Mouse (Mus musculus) intestine, embryonic 14.5 days (tissue): ENCODE measurements at regions not wholly inside any gene's neighbourhood (a gene's known extent, or its start where the extent isn't known, plus 50 kb on each side); places are given as distances from the start of the nearest gene placed in this dataset.

ENCODE experiments used
- ATAC-seq: fragments of 200-750 bp; cut with Nextera tagmentation; replicated peaks from 2 replicates; pipeline ENCODE4 v1.8.0; 2017; ENCODE audit warnings: low read depth, moderate number of reproducible peaks, moderate TSS enrichment, moderate library complexity; ENCODE audit not compliant: low FRiP score, low TSS enrichment
- DNase-seq: peaks from one replicate; pipeline ENCODE4 v3.0.0-alpha.2; 2018; ENCODE audit warnings: low spot score
- H3K27ac ChIP-seq: fragments of 300-500 bp; sonication (generic); 2 replicates; pipeline ENCODE4 v1.5.1; 2014; ENCODE audit warnings: low read depth, mild to moderate bottlenecking, control low read depth
- H3K27me3 ChIP-seq: fragments of 300-500 bp; sonication (generic); replicated peaks from 2 replicates; pipeline ENCODE4 v1.6.1; 2014; ENCODE audit warnings: low read length, control low read depth; ENCODE audit not compliant: control insufficient read depth, insufficient read depth
- H3K36me3 ChIP-seq: fragments of 300-500 bp; sonication (generic); 2 replicates; pipeline ENCODE4 v1.6.1; 2014; ENCODE audit warnings: low read length, control low read depth; ENCODE audit not compliant: control insufficient read depth, insufficient read depth
- H3K4me1 ChIP-seq: fragments of 300-500 bp; sonication (generic); replicated peaks from 2 replicates; pipeline ENCODE4 v1.6.1; 2014; ENCODE audit warnings: low read length, control low read depth, mixed read lengths; ENCODE audit not compliant: control insufficient read depth, insufficient read depth
- H3K4me2 ChIP-seq: fragments of 300-500 bp; sonication (generic); 2 replicates; pipeline ENCODE4 v1.6.1; 2014; ENCODE audit warnings: low read length
- H3K4me3 ChIP-seq: fragments of 300-500 bp; sonication (generic); 2 replicates; pipeline ENCODE4 v1.5.1; 2014; ENCODE audit warnings: low read depth, low read length, control low read depth, mixed read lengths
- H3K9ac ChIP-seq: fragments of 300-500 bp; sonication (generic); 2 replicates; pipeline ENCODE4 v1.6.1; 2014; ENCODE audit warnings: mild to moderate bottlenecking, low read length
- H3K9me3 ChIP-seq: fragments of 300-500 bp; sonication (generic); 2 replicates; pipeline ENCODE4 v1.6.1; 2016; ENCODE audit warnings: low read length, control low read depth; ENCODE audit not compliant: control insufficient read depth
- WGBS: fragments of 180-500 bp; shearing (Covaris S2); extraction: QIAGEN DNeasy Blood & Tissue Kit; methylation state at CpG from one replicate; pipeline ENCODE4 v1.1.7; 2014; 5-methylcytosine and 5-hydroxymethylcytosine counted together

DNA sequence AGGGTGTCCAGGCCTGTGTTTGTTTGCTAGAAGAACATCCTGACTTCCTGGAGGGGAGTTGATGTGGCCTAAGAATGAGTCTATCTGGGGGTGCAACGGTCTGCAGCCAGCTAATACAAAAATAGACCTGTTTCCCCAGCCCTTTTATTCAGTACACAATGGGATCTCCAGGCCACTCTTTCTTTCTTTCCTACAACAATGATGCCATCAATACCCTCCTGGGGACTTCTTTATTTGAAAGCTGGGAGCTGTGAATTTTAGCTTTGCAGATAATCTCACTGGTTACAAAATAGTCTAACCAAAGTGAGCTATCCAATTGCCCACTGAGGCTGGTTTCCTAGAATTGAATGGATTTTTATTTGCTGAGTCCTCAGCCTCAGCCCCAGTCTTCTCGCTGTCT lies 207.4 kb downstream of the Cbln1 start:
- no peak overlapping the region for H3K4me2 ChIP-seq
- H3K4me1 ChIP-seq, result no peaks in the 10 kb centered on the region
- H3K27ac ChIP-seq, result no peak overlapping the region
- 71% methylated on average over 2 of the region's 2 CpGs for WGBS
- no peak overlapping the region for H3K4me3 ChIP-seq
- no peaks in the 10 kb centered on the region for H3K9me3 ChIP-seq
- no peak for DNase-seq
- H3K27me3 ChIP-seq, result no peaks in the 10 kb centered on the region
- no peak for ATAC-seq
- H3K9ac ChIP-seq, result no peak overlapping the region
- H3K36me3 ChIP-seq, result no peaks in the 10 kb centered on the region

DNA sequence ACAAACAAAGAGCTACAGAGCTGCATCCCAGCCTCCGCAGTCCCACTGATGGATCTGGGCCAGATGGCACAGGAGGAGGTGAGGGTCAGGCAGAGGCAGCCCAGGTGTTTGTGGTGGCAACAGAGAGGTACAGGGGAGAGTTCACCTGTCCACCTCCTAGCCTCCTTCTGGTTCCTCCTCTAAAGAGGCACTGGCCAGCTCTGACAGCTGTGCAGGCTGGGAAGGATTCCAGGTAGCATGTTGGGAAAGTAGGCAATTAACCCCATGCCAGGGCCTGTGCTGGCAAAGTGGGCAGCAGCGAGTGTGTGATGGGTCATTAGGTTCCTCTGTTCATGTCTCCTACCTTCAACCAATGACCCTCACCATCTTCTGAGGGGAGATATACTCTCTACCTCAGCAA lies 212.1 kb downstream of the Cbln1 start:
- ATAC-seq, result no peak
- Histone ChIP-seq H3K27me3 (no peaks in the 10 kb centered on the region), H3K9me3 (no peaks in the 10 kb centered on the region), H3K4me2 (no peak overlapping the region), H3K4me1 (no peaks in the 10 kb centered on the region), H3K4me3 (no peak overlapping the region), H3K36me3 (no peaks in the 10 kb centered on the region), H3K27ac (no peak overlapping the region), H3K9ac (no peak overlapping the region)
- WGBS, result 93% methylated on average over 2 of the region's 2 CpGs
- no peak for DNase-seq

DNA sequence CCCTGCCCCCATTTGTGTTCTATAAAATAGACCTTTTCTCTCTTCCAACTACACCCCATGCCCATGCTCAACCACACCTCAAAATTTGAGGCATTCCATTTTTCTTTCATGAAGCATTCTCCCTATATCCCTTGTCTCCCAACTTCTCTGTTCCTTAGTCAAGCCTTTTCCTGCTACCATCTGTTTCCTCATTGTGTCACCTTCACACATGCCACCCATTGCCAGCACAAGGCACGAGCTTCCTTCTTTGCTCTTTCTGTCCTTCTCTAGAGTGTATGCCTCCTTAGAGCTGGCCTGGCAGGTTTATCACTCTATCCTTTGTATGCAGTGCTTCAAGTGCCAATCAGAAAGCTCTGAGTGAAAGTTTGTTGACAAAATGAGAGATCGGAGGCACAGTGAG lies 229.7 kb downstream of the Cbln1 start:
- Histone ChIP-seq H3K36me3 (no peaks in the 10 kb centered on the region), H3K9me3 (no peaks in the 10 kb centered on the region), H3K4me2 (no peak overlapping the region), H3K27me3 (no peaks in the 10 kb centered on the region), H3K4me3 (no peak overlapping the region), H3K9ac (no peak overlapping the region), H3K4me1 (no peaks in the 10 kb centered on the region), H3K27ac (no peak overlapping the region)
- ATAC-seq, result no peak
- DNase-seq, result no peak
- WGBS, result 66% methylated on average over 2 of the region's 2 CpGs

DNA sequence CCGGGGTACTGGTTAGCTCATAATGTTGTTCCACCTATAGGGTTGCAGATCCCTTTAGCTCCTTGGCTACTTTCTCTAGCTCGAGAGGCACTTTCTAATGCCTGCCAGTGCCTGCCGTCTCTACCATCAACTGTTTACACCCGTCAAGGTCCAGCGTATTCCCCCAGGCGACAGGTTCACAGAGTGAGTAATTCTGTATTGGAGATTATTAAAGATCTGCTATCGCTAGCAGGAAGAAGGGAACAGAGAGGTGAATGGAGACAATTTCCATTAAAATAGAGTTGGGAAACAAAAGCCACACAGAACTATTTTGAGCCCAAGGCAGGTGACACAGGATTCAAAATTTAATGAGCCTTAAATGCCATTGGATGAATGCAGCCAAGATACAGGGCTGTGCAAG lies 235.2 kb downstream of the Cbln1 start:
- WGBS, result 59% methylated on average over 6 of the region's 7 CpGs
- H3K4me1 ChIP-seq, result peaks cover 12% of the 10 kb centered on the region
- ATAC-seq (no peak), DNase-seq (no peak)
- H3K36me3 ChIP-seq, result no peaks in the 10 kb centered on the region
- no peaks in the 10 kb centered on the region for H3K9me3 ChIP-seq
- H3K4me2 ChIP-seq, result no peak overlapping the region
- H3K27me3 ChIP-seq, result no peaks in the 10 kb centered on the region
- H3K9ac ChIP-seq, result no peak overlapping the region
- no peak overlapping the region for H3K4me3 ChIP-seq
- H3K27ac ChIP-seq, result no peak overlapping the region

DNA sequence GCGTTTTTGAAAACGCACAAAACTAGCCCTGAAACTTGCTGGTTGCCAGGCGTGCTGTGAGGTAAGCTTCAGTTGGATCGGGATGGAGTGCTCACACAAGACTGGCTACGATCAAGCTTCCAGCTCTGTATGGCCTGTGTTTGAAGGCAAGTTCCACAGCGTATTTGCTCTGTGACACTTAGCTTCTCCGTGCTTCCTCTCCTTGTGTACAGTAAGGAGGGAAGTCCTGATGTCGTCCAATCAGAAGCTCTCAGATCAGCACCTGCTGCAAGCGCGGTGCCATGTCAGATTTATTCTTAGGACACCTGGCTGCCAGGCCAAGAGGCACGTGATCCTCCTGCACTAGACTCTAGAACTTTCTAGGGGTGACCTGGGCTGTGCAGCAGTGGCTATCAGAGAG lies 236.0 kb downstream of the Cbln1 start:
- Histone ChIP-seq H3K4me2 (no peak overlapping the region), H3K4me1 (peaks cover 12% of the 10 kb centered on the region), H3K27me3 (no peaks in the 10 kb centered on the region), H3K27ac (no peak overlapping the region), H3K4me3 (no peak overlapping the region), H3K9ac (no peak overlapping the region), H3K9me3 (no peaks in the 10 kb centered on the region), H3K36me3 (no peaks in the 10 kb centered on the region)
- DNase-seq, result no peak
- ATAC-seq, result no peak
- WGBS, result 80% methylated on average over 11 of the region's 11 CpGs

DNA sequence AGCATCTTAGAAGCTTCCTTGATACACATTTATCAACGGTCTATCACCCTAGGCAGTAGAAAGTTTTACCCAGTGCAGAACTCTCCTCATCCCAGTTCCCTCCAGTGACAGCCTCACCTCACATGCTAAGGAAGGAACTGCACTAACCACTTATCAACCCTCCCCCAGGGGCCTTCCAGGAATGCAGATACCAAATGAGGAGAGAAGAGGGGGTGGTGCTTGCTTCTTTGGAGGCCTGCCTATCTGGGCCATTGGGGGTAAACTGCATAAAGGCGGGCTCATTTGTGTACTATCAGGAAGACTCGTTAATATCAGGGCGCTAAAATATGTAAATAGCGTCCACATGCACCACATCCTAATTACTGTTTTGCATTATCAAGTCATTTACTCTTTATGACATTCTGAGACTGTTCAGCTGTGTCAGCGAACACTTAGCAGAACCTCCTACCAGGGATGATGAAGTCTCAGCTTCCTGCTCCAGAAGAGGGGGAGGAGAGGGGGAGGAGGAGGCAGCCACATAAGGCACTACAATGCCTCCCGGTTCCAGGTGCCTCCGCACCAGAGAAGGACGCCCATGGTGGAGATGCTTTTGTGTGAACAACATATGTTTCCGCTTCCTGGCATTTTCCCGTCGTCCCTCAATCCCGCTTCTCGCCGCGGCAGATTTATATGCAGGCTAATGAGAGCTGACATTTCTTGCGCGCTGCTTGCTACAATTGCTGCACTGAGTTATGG lies 236.9 kb downstream of the Cbln1 start:
- Histone ChIP-seq H3K27me3 (no peaks in the 10 kb centered on the region), H3K4me1 (peaks cover 12% of the 10 kb centered on the region), H3K4me2 (peak overlapping the region; percentile 48), H3K9ac (no peak overlapping the region), H3K36me3 (no peaks in the 10 kb centered on the region), H3K27ac (no peak overlapping the region), H3K4me3 (peak overlapping the region; percentile 18), H3K9me3 (no peaks in the 10 kb centered on the region)
- WGBS, result 26% methylated on average over 18 of the region's 18 CpGs
- DNase-seq (peak; percentile 64), ATAC-seq (no peak)

DNA sequence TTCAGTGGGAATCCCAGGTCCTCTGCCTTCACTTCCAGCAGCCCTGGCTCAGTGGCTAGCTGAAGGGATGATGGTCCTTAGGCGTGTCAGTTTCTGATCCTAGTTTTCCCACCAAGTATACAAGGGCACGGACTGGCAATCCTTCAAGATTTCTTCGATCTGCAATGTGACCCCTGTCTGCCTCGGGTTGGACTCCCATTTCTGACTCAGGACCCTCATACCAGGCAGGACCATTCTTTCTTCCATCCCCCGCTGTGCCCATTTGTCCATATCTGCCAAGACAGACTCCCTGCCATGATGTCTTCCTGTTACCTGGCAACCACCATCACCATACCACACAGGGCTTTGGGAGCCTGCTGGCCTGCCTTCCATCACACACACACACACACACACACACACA lies 238.1 kb downstream of the Cbln1 start:
- H3K9ac ChIP-seq, result no peak overlapping the region
- no peaks in the 10 kb centered on the region for H3K9me3 ChIP-seq
- ATAC-seq, result no peak
- peaks cover 12% of the 10 kb centered on the region for H3K4me1 ChIP-seq
- H3K27ac ChIP-seq, result no peak overlapping the region
- H3K27me3 ChIP-seq, result no peaks in the 10 kb centered on the region
- WGBS, result 83% methylated on average over 5 of the region's 5 CpGs
- no peak for DNase-seq
- H3K36me3 ChIP-seq, result no peaks in the 10 kb centered on the region
- H3K4me3 ChIP-seq, result no peak overlapping the region
- H3K4me2 ChIP-seq, result no peak overlapping the region

DNA sequence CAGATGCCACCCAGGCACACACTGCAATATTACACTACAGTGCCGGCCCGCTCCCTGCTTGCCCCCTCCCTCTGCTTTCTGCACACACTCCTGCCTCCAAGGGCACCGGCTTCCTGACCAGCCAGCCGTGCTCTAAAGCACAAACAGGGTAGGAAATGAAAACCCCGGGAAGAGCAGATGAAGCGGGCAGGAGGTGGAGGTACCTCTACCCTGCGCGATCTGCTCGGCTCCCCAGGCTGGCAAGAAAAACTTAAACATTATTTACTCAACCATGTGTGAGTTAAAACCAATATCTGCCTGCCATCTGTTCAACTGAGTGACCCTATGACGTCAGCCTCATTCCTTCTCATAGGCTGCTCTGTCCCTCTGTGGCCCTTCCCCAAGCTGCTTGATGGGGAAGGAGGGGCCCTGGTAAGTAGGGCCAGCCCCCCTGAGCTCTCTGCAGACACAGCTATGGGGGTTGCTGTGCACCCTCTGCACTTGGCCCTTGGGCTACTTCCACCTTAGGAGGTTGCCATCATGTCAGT lies 238.5 kb downstream of the Cbln1 start:
- Histone ChIP-seq H3K4me3 (no peak overlapping the region), H3K4me1 (peaks cover 12% of the 10 kb centered on the region), H3K36me3 (no peaks in the 10 kb centered on the region), H3K9ac (no peak overlapping the region), H3K27ac (no peak overlapping the region), H3K4me2 (no peak overlapping the region), H3K9me3 (no peaks in the 10 kb centered on the region), H3K27me3 (no peaks in the 10 kb centered on the region)
- WGBS, result 43% methylated on average over 10 of the region's 10 CpGs
- DNase-seq (no peak), ATAC-seq (no peak; the same call in 1 of the 2 replicates)

DNA sequence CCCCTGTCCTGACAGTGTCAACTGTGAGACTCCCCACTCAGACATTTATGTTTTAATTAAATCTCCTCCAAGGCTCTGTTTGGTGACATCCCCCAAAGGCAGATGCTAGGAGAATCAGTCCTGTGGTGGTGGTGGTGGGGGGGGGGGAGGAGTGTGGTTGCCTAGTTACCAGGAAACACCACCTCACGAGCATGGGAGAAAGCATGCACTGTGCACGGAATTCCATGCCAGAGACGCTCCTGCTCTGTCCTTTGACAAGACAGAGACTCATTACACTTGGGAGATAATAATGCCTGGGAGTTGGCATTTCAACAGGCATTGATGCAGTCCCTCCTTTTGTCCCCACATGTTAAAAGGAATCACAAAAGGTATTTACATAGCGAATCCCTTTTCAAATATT lies 240.6 kb downstream of the Cbln1 start:
- H3K4me3 ChIP-seq, result no peak overlapping the region
- no peaks in the 10 kb centered on the region for H3K27me3 ChIP-seq
- H3K4me1 ChIP-seq, result peaks cover 12% of the 10 kb centered on the region
- ATAC-seq (no peak), DNase-seq (no peak)
- no peak overlapping the region for H3K9ac ChIP-seq
- H3K4me2 ChIP-seq, result no peak overlapping the region
- no peak overlapping the region for H3K27ac ChIP-seq
- no peaks in the 10 kb centered on the region for H3K36me3 ChIP-seq
- H3K9me3 ChIP-seq, result no peaks in the 10 kb centered on the region
- WGBS, result 36% methylated on average over 4 of the region's 4 CpGs
